15 mouse cellular contexts compared by ENCODE assay signal in genomic region chr6:8504521-8505228, GRCm38 (mm10). TPM values are rescaled to one million over a fixed set of nuclear protein-coding genes. Genes with fewer than 3 reads are reported as not detected.
DNase-seq lines count a peak whose midpoint lies in the region; ATAC-seq and TF ChIP-seq lines count a peak whose summit lies in the region.
"Had no signal": no experiment of that assay in that cellular context is flagged by ENCODE, and none has a peak within 500 bp of the region (broad histone marks: within the 10 kb centered on the region; RNA-seq: fewer than 3 reads in every experiment).

No protein-coding gene starts in this region.

- H3K9me3 ChIP-seq in lung, postnatal 0 days (ENCODE audit: low read length) = no peaks in the 10 kb centered on the region
- H3K9me3 ChIP-seq in hindbrain, embryonic 14.5 days (ENCODE audit: control insufficient read depth, low read length) = no peaks in the 10 kb centered on the region

- H3K36me3 ChIP-seq in lung, postnatal 0 days (ENCODE audit: insufficient read depth, low read length) = no peaks in the 10 kb centered on the region
- H3K36me3 ChIP-seq in hindbrain, embryonic 14.5 days (replicated peaks; ENCODE audit: control insufficient read depth, insufficient read depth) = no peaks in the 10 kb centered on the region

- ATAC-seq in lung, postnatal 0 days = no peak
- no peak for ATAC-seq in hindbrain, embryonic 14.5 days (ENCODE audit: low FRiP score)

- H3K27me3 ChIP-seq in lung, postnatal 0 days (replicated peaks; ENCODE audit: insufficient read depth, low read length) = no peaks in the 10 kb centered on the region
- H3K27me3 ChIP-seq in hindbrain, embryonic 14.5 days (ENCODE audit: control insufficient read depth, insufficient read depth, low read length) = no peaks in the 10 kb centered on the region

- 77% methylated on average over 6 of the region's 6 CpGs for WGBS in lung, postnatal 0 days
- 85% methylated on average over 6 of the region's 6 CpGs for WGBS in hindbrain, embryonic 14.5 days

- H3K4me3 ChIP-seq in lung, postnatal 0 days (ENCODE audit: low read depth, low read length) = no peak overlapping the region
- no peak overlapping the region for H3K4me3 ChIP-seq in hindbrain, embryonic 14.5 days (replicated peaks; ENCODE audit: low read length)
- H3K4me3 ChIP-seq: erythroblast, embryonic 14.5 days had no signal

- DNase-seq in retina, adult 2 months (ENCODE audit: low read depth, low spot score) = peak; percentile 76
- DNase-seq in retina, embryonic 14.5 days (ENCODE audit: low spot score) = no peak
- peak; percentile 54 to 62 for DNase-seq in CD8-positive naive resting alpha-beta T cell, adult 2 months (ENCODE audit: low read depth in 2 of 2, low spot score in 2 of 2)
- peak; percentile 16 for DNase-seq in lung, postnatal 0 days (ENCODE audit: low spot score)
- DNase-seq in retina, postnatal 1 day = peak; percentile 59
- DNase-seq in cerebellum, postnatal 10 days = no peak
- no peak for DNase-seq in hindbrain, embryonic 14.5 days (ENCODE audit: low spot score)
- DNase-seq in frontal cortex, postnatal 10 days (ENCODE audit: low spot score in 2 of 2) = no peak
- DNase-seq: cerebellum, adult 11 months; embryo, embryonic 11 days; heart, adult 18-20 months; heart, postnatal 10 days; kidney, postnatal 14 days; liver had no signal

- no peak overlapping the region for H3K27ac ChIP-seq in lung, postnatal 0 days (ENCODE audit: low read length)
- no peak overlapping the region for H3K27ac ChIP-seq in hindbrain, embryonic 14.5 days

- H3K9ac ChIP-seq in lung, postnatal 0 days (replicated peaks; ENCODE audit: low read depth) = no peak overlapping the region
- no peak overlapping the region for H3K9ac ChIP-seq in hindbrain, embryonic 14.5 days

- peak; percentile 76 for TF ChIP-seq EP300 in lung, postnatal 0 days (IDR thresholded peaks at IDR 0.05)

- TF ChIP-seq CTCF in lung, postnatal 0 days (IDR thresholded peaks at IDR 0.05) = no peak

- H3K4me2 ChIP-seq in lung, postnatal 0 days (replicated peaks; ENCODE audit: low read depth, low read length) = no peak overlapping the region
- H3K4me2 ChIP-seq in hindbrain, embryonic 14.5 days (replicated peaks) = no peak overlapping the region

- H3K4me1 ChIP-seq in lung, postnatal 0 days (ENCODE audit: insufficient read depth, low read depth, low read length) = no peaks in the 10 kb centered on the region
- H3K4me1 ChIP-seq in hindbrain, embryonic 14.5 days (replicated peaks; ENCODE audit: control insufficient read depth, insufficient read depth, low read length) = 0 out of 2 replicates have a peak, but pooled peaks cover 3% of the 10 kb centered on the region

RNA-seq across cellular contexts. Expression of gene Glcci1, which starts 4.7 kb away (rescaled TPM):
- polyA plus RNA-seq in lung, postnatal 0 days (2015; fragmentation: Nextera tagmentation; extraction: Ambion mirVana) = 7.1 and 7.7 TPM in 2 replicates
- 10.0 and 10.5 TPM in 2 replicates for polyA plus RNA-seq in hindbrain, embryonic 14.5 days (2014; fragmentation: Nextera tagmentation; extraction: Ambion mirVana)

Comparison
In these comparisons a context has a peak if more than half of its experiments do, and no peak if none do; other contexts are left out.
1. DNase-seq: peak in retina, adult 2 months (single experiment), CD8-positive naive resting alpha-beta T cell, adult 2 months (2 of 2), lung, postnatal 0 days (single experiment) and retina, postnatal 1 day (single experiment); none in retina, embryonic 14.5 days (single experiment), cerebellum, postnatal 10 days (0 of 2), hindbrain, embryonic 14.5 days (single experiment) and frontal cortex, postnatal 10 days (0 of 2).